ENCODE assay signal across 24 mouse cellular contexts in genomic region chr12:73867418-73868134, GRCm38 (mm10). TPM values are rescaled to one million over a fixed set of nuclear protein-coding genes. Genes with fewer than 3 reads are reported as not detected.
DNase-seq lines count a peak whose midpoint lies in the region; ATAC-seq lines count a peak whose summit lies in the region.
"Had no signal": no experiment of that assay in that cellular context is flagged by ENCODE, and none has a peak within 500 bp of the region (broad histone marks: within the 10 kb centered on the region; RNA-seq: fewer than 3 reads in every experiment).

No protein-coding gene starts in this region.

- WGBS in forebrain, embryonic 15.5 days, result 84% methylated on average over 5 of the region's 5 CpGs
- 85% methylated on average over 5 of the region's 5 CpGs for WGBS in forebrain, embryonic 12.5 days
- WGBS in midbrain, embryonic 11.5 days, result 83% methylated on average over 5 of the region's 5 CpGs
- 86% methylated on average over 5 of the region's 5 CpGs for WGBS in midbrain, embryonic 10.5 days
- WGBS in heart, embryonic 11.5 days (ENCODE audit: insufficient replicate concordance), result 74% methylated on average over 5 of the region's 5 CpGs

- 0 out of 2 replicates have a peak overlapping the region, but pooled peaks have one; percentile 11 for H3K27ac ChIP-seq in forebrain, embryonic 15.5 days (replicated peaks)
- no peak overlapping the region for H3K27ac ChIP-seq in forebrain, embryonic 12.5 days
- no peak overlapping the region for H3K27ac ChIP-seq in midbrain, embryonic 11.5 days (ENCODE audit: low read depth, low read length)
- no peak overlapping the region for H3K27ac ChIP-seq in midbrain, embryonic 10.5 days (replicated peaks)
- no peak overlapping the region for H3K27ac ChIP-seq in heart, embryonic 11.5 days (ENCODE audit: low read depth, low read length)
- H3K27ac ChIP-seq: gastrocnemius, adult 2 months; heart, adult 2 months; hindbrain, embryonic 10.5 days; hindbrain, embryonic 15.5 days; left cerebral cortex, adult 2 months; limb, embryonic 13.5 days had no signal

- H3K9ac ChIP-seq in forebrain, embryonic 15.5 days (replicated peaks), result no peak overlapping the region
- H3K9ac ChIP-seq in forebrain, embryonic 12.5 days, result no peak overlapping the region
- H3K9ac ChIP-seq in midbrain, embryonic 11.5 days (ENCODE audit: low read length), result no peak overlapping the region
- H3K9ac ChIP-seq in heart, embryonic 11.5 days (ENCODE audit: low read depth, low read length), result no peak overlapping the region
- H3K9ac ChIP-seq: hindbrain, embryonic 15.5 days; limb, embryonic 13.5 days had no signal

- no peaks in the 10 kb centered on the region for H3K4me1 ChIP-seq in forebrain, embryonic 15.5 days
- H3K4me1 ChIP-seq in forebrain, embryonic 12.5 days, result no peaks in the 10 kb centered on the region
- H3K4me1 ChIP-seq in midbrain, embryonic 11.5 days (ENCODE audit: control insufficient read depth, insufficient read depth, low read length), result no peaks in the 10 kb centered on the region
- no peaks in the 10 kb centered on the region for H3K4me1 ChIP-seq in midbrain, embryonic 10.5 days
- peaks cover 8% of the 10 kb centered on the region for H3K4me1 ChIP-seq in heart, embryonic 11.5 days (ENCODE audit: control insufficient read depth, insufficient read depth, low read length)
- H3K4me1 ChIP-seq: megakaryocyte, embryonic 14.5 days had no signal

- H3K4me2 ChIP-seq in forebrain, embryonic 15.5 days (replicated peaks), result no peak overlapping the region
- no peak overlapping the region for H3K4me2 ChIP-seq in forebrain, embryonic 12.5 days
- H3K4me2 ChIP-seq in midbrain, embryonic 11.5 days, result no peak overlapping the region
- no peak overlapping the region for H3K4me2 ChIP-seq in heart, embryonic 11.5 days
- H3K4me2 ChIP-seq: hindbrain, embryonic 15.5 days; limb, embryonic 13.5 days had no signal

- peak; percentile 43 to 59 for DNase-seq in adrenal gland, adult (ENCODE audit: inconsistent age in 2 of 2, low spot score in 1 of 2)
- no peak for DNase-seq in adrenal gland, postnatal 25 days
- DNase-seq in midbrain, embryonic 11.5 days (ENCODE audit: low spot score, missing footprints), result peak; percentile 26
- no peak for DNase-seq in midbrain, embryonic 10.5 days (ENCODE audit: low spot score)
- DNase-seq in kidney, postnatal 4 days, result no peak
- DNase-seq: cerebellum, adult 8-10 months; gastrocnemius, adult 2 months; gastrocnemius, postnatal 36 days; heart, adult 2 months; heart, postnatal 14 days; kidney, adult 11 months; lung, adult 18-20 months; lung, postnatal 4 days had no signal

- H3K9me3 ChIP-seq in forebrain, embryonic 15.5 days, result no peaks in the 10 kb centered on the region
- no peaks in the 10 kb centered on the region for H3K9me3 ChIP-seq in forebrain, embryonic 12.5 days
- H3K9me3 ChIP-seq in midbrain, embryonic 11.5 days (ENCODE audit: control insufficient read depth, low read length), result no peaks in the 10 kb centered on the region
- no peaks in the 10 kb centered on the region for H3K9me3 ChIP-seq in midbrain, embryonic 10.5 days (replicated peaks)
- H3K9me3 ChIP-seq in heart, embryonic 11.5 days (replicated peaks; ENCODE audit: control insufficient read depth, low read length), result no peaks in the 10 kb centered on the region
- H3K9me3 ChIP-seq: hindbrain, embryonic 10.5 days; hindbrain, embryonic 15.5 days; limb, embryonic 13.5 days; megakaryocyte, embryonic 14.5 days had no signal

- no peak for ATAC-seq in forebrain, embryonic 15.5 days (replicated peaks)
- ATAC-seq in forebrain, embryonic 12.5 days (ENCODE audit: low FRiP score), result no peak
- no peak for ATAC-seq in midbrain, embryonic 11.5 days (ENCODE audit: low FRiP score)
- no peak for ATAC-seq in heart, embryonic 11.5 days (replicated peaks; ENCODE audit: insufficient number of reproducible peaks, low FRiP score, low TSS enrichment)
- ATAC-seq: forebrain, embryonic 16.5 days; inflammation-experienced regulatory T-cells, adult 6 months; lung, postnatal 0 days had no signal

- H3K36me3 ChIP-seq in forebrain, embryonic 15.5 days, result no peaks in the 10 kb centered on the region
- H3K36me3 ChIP-seq in forebrain, embryonic 12.5 days (replicated peaks), result no peaks in the 10 kb centered on the region
- H3K36me3 ChIP-seq in midbrain, embryonic 11.5 days (ENCODE audit: control insufficient read depth, insufficient read depth, low read length), result no peaks in the 10 kb centered on the region
- no peaks in the 10 kb centered on the region for H3K36me3 ChIP-seq in midbrain, embryonic 10.5 days
- no peaks in the 10 kb centered on the region for H3K36me3 ChIP-seq in heart, embryonic 11.5 days (ENCODE audit: control insufficient read depth, insufficient read depth, low read length)
- H3K36me3 ChIP-seq: hindbrain, embryonic 10.5 days; hindbrain, embryonic 15.5 days; limb, embryonic 13.5 days had no signal

- H3K27me3 ChIP-seq in forebrain, embryonic 15.5 days, result no peaks in the 10 kb centered on the region
- H3K27me3 ChIP-seq in forebrain, embryonic 12.5 days, result no peaks in the 10 kb centered on the region
- no peaks in the 10 kb centered on the region for H3K27me3 ChIP-seq in midbrain, embryonic 11.5 days (ENCODE audit: control insufficient read depth, insufficient read depth, low read length)
- no peaks in the 10 kb centered on the region for H3K27me3 ChIP-seq in midbrain, embryonic 10.5 days (ENCODE audit: low read depth, poor library complexity, severe bottlenecking)
- no peaks in the 10 kb centered on the region for H3K27me3 ChIP-seq in heart, embryonic 11.5 days (ENCODE audit: control insufficient read depth, insufficient read depth, low read length)
- H3K27me3 ChIP-seq: hindbrain, embryonic 15.5 days; limb, embryonic 13.5 days had no signal

- no peak overlapping the region for H3K4me3 ChIP-seq in forebrain, embryonic 15.5 days
- no peak overlapping the region for H3K4me3 ChIP-seq in forebrain, embryonic 12.5 days (replicated peaks)
- no peak overlapping the region for H3K4me3 ChIP-seq in midbrain, embryonic 11.5 days (ENCODE audit: low read depth, low read length)
- H3K4me3 ChIP-seq in midbrain, embryonic 10.5 days, result no peak overlapping the region
- H3K4me3 ChIP-seq in heart, embryonic 11.5 days (ENCODE audit: low read depth, low read length), result no peak overlapping the region
- H3K4me3 ChIP-seq: gastrocnemius, adult 2 months; heart, adult 2 months; hindbrain, embryonic 10.5 days; hindbrain, embryonic 15.5 days; left cerebral cortex, adult 2 months; limb, embryonic 13.5 days; megakaryocyte, embryonic 14.5 days had no signal

RNA-seq across cellular contexts. Expression of gene Hif1a, which starts 33.6 kb away (rescaled TPM):
- 65.6 and 67.1 TPM in 2 replicates for total RNA-seq in adrenal gland, postnatal 25 days (2021)
- polyA plus RNA-seq in forebrain, embryonic 15.5 days (2015; fragmentation: Nextera tagmentation; extraction: Ambion mirVana), result 88.3 and 89.2 TPM in 2 replicates
- polyA plus RNA-seq in forebrain, embryonic 12.5 days (2016; fragmentation: Nextera tagmentation; extraction: Ambion mirVana), result 123 and 124 TPM in 2 replicates
- 130 and 147 TPM in 2 replicates for polyA plus RNA-seq in midbrain, embryonic 11.5 days (2014; fragmentation: Nextera tagmentation; extraction: Ambion mirVana)
- polyA plus RNA-seq in midbrain, embryonic 10.5 days (2016; fragmentation: Nextera tagmentation; extraction: Ambion mirVana), result 83.3 and 95.0 TPM in 2 replicates
- 182 and 206 TPM in 2 replicates for polyA plus RNA-seq in heart, embryonic 11.5 days (2014; fragmentation: Nextera tagmentation; extraction: Ambion mirVana)

Comparison
In these comparisons a context has a peak if more than half of its experiments do, and no peak if none do; other contexts are left out.
1. DNase-seq: peak in adrenal gland, adult (2 of 2) and midbrain, embryonic 11.5 days (single experiment); none in adrenal gland, postnatal 25 days (single experiment), midbrain, embryonic 10.5 days (single experiment) and kidney, postnatal 4 days (0 of 2).